Mouse (Mus musculus) hindbrain, embryonic 15.5 days (tissue): ENCODE data around the gene Gm7694. TPM values are rescaled to one million over a fixed set of nuclear protein-coding genes. Genes with fewer than 3 reads are reported as not detected.

ENCODE experiments used
- ATAC-seq: fragments of 200-750 bp; cut with Nextera tagmentation; 2 replicates; pipeline ENCODE4 v1.8.0; 2017; ENCODE audit warnings: low read depth, moderate number of reproducible peaks, moderate TSS enrichment; ENCODE audit not compliant: low FRiP score
- H3K27ac ChIP-seq: fragments of 300-500 bp; sonication (generic); replicated peaks from 2 replicates; pipeline ENCODE4 v1.5.1; 2015; ENCODE audit warnings: mild to moderate bottlenecking, inconsistent platforms
- H3K27me3 ChIP-seq: fragments of 300-500 bp; sonication (generic); 2 replicates; pipeline ENCODE4 v1.6.1; 2015; ENCODE audit warnings: control low read depth, inconsistent platforms
- H3K36me3 ChIP-seq: fragments of 300-500 bp; sonication (generic); 2 replicates; pipeline ENCODE4 v1.6.1; 2015; ENCODE audit warnings: control low read depth, inconsistent platforms
- H3K4me1 ChIP-seq: fragments of 300-500 bp; sonication (generic); replicated peaks from 2 replicates; pipeline ENCODE4 v1.6.1; 2015; ENCODE audit warnings: control low read depth, inconsistent platforms
- H3K4me2 ChIP-seq: fragments of 300-500 bp; sonication (generic); 2 replicates; pipeline ENCODE4 v1.6.1; 2015; ENCODE audit warnings: moderate library complexity, mild to moderate bottlenecking, inconsistent platforms
- H3K4me3 ChIP-seq: fragments of 300-500 bp; sonication (generic); 2 replicates; pipeline ENCODE4 v1.5.1; 2015; ENCODE audit warnings: mild to moderate bottlenecking, inconsistent platforms
- H3K9ac ChIP-seq: fragments of 300-500 bp; sonication (generic); 2 replicates; pipeline ENCODE4 v1.6.1; 2015; ENCODE audit warnings: inconsistent platforms
- H3K9me3 ChIP-seq: fragments of 300-500 bp; sonication (generic); 2 replicates; pipeline ENCODE4 v1.6.1; 2016; ENCODE audit warnings: control low read depth, inconsistent platforms
- WGBS: fragments of 180-500 bp; shearing (Covaris S2); methylation state at CpG from one replicate; pipeline ENCODE4 v1.1.7; 2015; 5-methylcytosine and 5-hydroxymethylcytosine counted together
- polyA plus RNA-seq: library from polyadenylated mRNA; unstranded; fragments of >200 nt; fragmentation: Nextera tagmentation; extraction: Ambion mirVana; gene quantifications from 2 replicates; pipeline ENCODE4 v1.2.1, GENCODE M21; 2015

The Gm7694 gene
- polyA plus RNA-seq, 1 experiment from 2014 or later = 2.6 TPM

- Histone ChIP-seq H3K4me2 (no peak overlapping the region), H3K4me3 (no peak overlapping the region)
Observed at GRCm38 (mm10) chr1:170273252-170273651, 32.9 kb downstream of the Gm7694 start.

GRCm38 (mm10) chr1:170270696-170271095, 35.4 kb downstream of the Gm7694 start:
- ATAC-seq = no peak
- no peaks in the 10 kb centered on the region for H3K27me3 ChIP-seq
- WGBS = 86% methylated on average over 4 of the region's 4 CpGs
- H3K27ac ChIP-seq = no peak overlapping the region
- H3K9me3 ChIP-seq = no peaks in the 10 kb centered on the region
- H3K4me2 ChIP-seq = no peak overlapping the region
- no peaks in the 10 kb centered on the region for H3K4me1 ChIP-seq
- no peaks in the 10 kb centered on the region for H3K36me3 ChIP-seq
- H3K9ac ChIP-seq = no peak overlapping the region
- no peak overlapping the region for H3K4me3 ChIP-seq

More at GRCm38 (mm10) chr1:170273252-170273651, 32.9 kb downstream of the Gm7694 start:
- no peak overlapping the region for H3K9ac ChIP-seq
- H3K4me1 ChIP-seq = no peaks in the 10 kb centered on the region
- no peak for ATAC-seq
- no peaks in the 10 kb centered on the region for H3K27me3 ChIP-seq
- H3K27ac ChIP-seq = no peak overlapping the region
- H3K9me3 ChIP-seq = no peaks in the 10 kb centered on the region
- no peaks in the 10 kb centered on the region for H3K36me3 ChIP-seq

GRCm38 (mm10) chr1:170270281-170270680, 35.9 kb downstream of the Gm7694 start:
- H3K36me3 ChIP-seq = no peaks in the 10 kb centered on the region

GRCm38 (mm10) chr1:170255560-170255910, 50.6 kb downstream of the Gm7694 start:
- Histone ChIP-seq H3K27me3 (no peaks in the 10 kb centered on the region), H3K9me3 (no peaks in the 10 kb centered on the region), H3K27ac (peak overlapping the region; percentile 53), H3K4me1 (peaks cover 6% of the 10 kb centered on the region; the same call in 1 of the 2 replicates), H3K9ac (peak overlapping the region; percentile 81), H3K4me3 (peak overlapping the region; percentile 77), H3K4me2 (peak overlapping the region; percentile 95), H3K36me3 (no peaks in the 10 kb centered on the region)
- 2% methylated on average over 32 of the region's 32 CpGs for WGBS
- ATAC-seq = peak; percentile 100

More at GRCm38 (mm10) chr1:170270281-170270680, 35.9 kb downstream of the Gm7694 start:
- no peaks in the 10 kb centered on the region for H3K9me3 ChIP-seq
- no peak for ATAC-seq
- no peak overlapping the region for H3K4me2 ChIP-seq
- H3K9ac ChIP-seq = no peak overlapping the region
- no peaks in the 10 kb centered on the region for H3K4me1 ChIP-seq
- 85% methylated on average over 6 of the region's 6 CpGs for WGBS
- no peaks in the 10 kb centered on the region for H3K27me3 ChIP-seq
- no peak overlapping the region for H3K4me3 ChIP-seq
- no peak overlapping the region for H3K27ac ChIP-seq

GRCm38 (mm10) chr1:170254893-170255559, 51.1 kb downstream of the Gm7694 start:
- H3K9me3 ChIP-seq = no peaks in the 10 kb centered on the region
- WGBS = 20% methylated on average over 30 of the region's 30 CpGs
- H3K27me3 ChIP-seq = no peaks in the 10 kb centered on the region
- peak overlapping the region; percentile 81 for H3K9ac ChIP-seq
- H3K36me3 ChIP-seq = no peaks in the 10 kb centered on the region
- H3K4me1 ChIP-seq = peaks cover 6% of the 10 kb centered on the region; the same call in 1 of the 2 replicates
- H3K4me3 ChIP-seq = peak overlapping the region; percentile 77
- H3K4me2 ChIP-seq = peak overlapping the region; percentile 95
- peak; percentile 95 for ATAC-seq
- H3K27ac ChIP-seq = peak overlapping the region; percentile 53

Other genes starting within 250 kb of the Gm7694 start
- 9.9 and 10.2 TPM in 2 replicates for gene Ddr2, start 195.6 kb downstream of the Gm7694 start, polyA plus RNA-seq
- 61.9 and 62.4 TPM in 2 replicates for gene Uap1, start 131.4 kb downstream of the Gm7694 start, polyA plus RNA-seq
- 9.6 TPM in 2 replicates for gene Uhmk1, start 90.9 kb downstream of the Gm7694 start, polyA plus RNA-seq
- gene Sh2d1b2, start 73.6 kb downstream of the Gm7694 start, polyA plus RNA-seq = not detected in 2 replicates
- 0.09 and 0.13 TPM in 2 replicates for gene Sh2d1b1, start 29.0 kb downstream of the Gm7694 start, polyA plus RNA-seq
- 0.61 and 1.2 TPM in 2 replicates for gene Spata46, start 2.5 kb upstream of the Gm7694 start, polyA plus RNA-seq